Mouse (Mus musculus) lung, adult 2 months (tissue): ENCODE measurements around the gene Gnl3l.

Experiments
- CTCF ChIP-seq: fragments of 200-500 bp; IDR thresholded peaks from 2 replicates; pipeline ENCODE4 v1.5.1; 2011; ENCODE audit warnings: mild to moderate bottlenecking, low read length, control low read depth; ENCODE audit not compliant: insufficient read depth
- POLR2A ChIP-seq: fragments of 200-500 bp; IDR thresholded peaks from 2 replicates; pipeline ENCODE4 v1.6.1; 2011; ENCODE audit warnings: low read depth, mild to moderate bottlenecking, control low read depth, low read length, borderline replicate concordance; ENCODE audit errors: extremely low read depth

- TF ChIP-seq CTCF = no peak
- TF ChIP-seq POLR2A = no peak
These were observed 28.7 kb upstream of the Gnl3l start, which contains the start of gene Fgd1 for GRCm38 (mm10) chrX:151045850-151046249.
